Mouse (Mus musculus): Measurements from ENCODE around the gene Tenm4.

Tenm4 gene

GRCm38 (mm10) chr7:96952094-96952493 lies 781.0 kb downstream of the Tenm4 start:
- DNase-seq (ENCODE audit: low read depth, low spot score), result no peak

- no peak for DNase-seq (ENCODE audit: low read depth, low spot score)
These were observed 788.1 kb downstream of the Tenm4 start for GRCm38 (mm10) chr7:96959168-96959567.
